In the genomic region with DNA sequence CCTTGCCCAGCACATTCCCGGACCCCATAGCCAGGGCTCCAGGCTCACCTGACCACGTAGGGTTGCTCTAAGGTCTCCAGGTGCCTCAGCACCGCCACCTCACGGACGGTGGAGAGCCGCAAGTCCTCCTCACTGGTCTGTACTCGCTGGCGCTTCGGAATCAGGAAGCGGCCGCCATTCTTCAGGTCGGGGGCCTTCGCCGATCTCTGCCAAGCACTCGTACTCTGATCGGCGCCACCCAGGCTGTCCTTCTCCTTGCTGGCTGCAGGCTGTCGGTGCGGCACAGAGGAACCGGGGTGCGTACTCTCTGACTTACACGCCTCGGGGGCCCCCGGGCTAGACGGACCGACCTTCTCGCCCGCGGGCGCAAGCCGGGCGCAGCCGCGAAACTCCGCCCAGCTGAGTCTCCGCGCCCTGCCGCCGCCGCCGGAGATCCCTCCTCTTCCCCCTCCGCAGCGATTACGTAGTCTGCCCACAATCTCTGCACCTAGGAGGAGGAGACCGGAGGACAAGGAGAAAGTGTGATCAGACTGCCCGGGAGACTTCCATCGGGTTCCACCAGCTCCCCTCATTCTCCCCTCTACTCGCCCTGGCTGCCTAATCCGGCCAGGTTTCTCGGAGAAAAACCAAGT, we compare ENCODE assay signal across 8 mouse cellular contexts. TPM values are rescaled to one million over a fixed set of nuclear protein-coding genes. Genes with fewer than 3 reads are reported as not detected.
A peak's percentile ranks its signal among the peaks of the same experiment; 100 is the strongest.
DNase-seq lines count a peak whose midpoint lies in the region; ATAC-seq and TF ChIP-seq lines count a peak whose summit lies in the region.

No protein-coding gene starts in this region.

- WGBS in forebrain, embryonic 13.5 days = 0% methylated on average over 48 of the region's 50 CpGs
- WGBS in hindbrain, embryonic 10.5 days = under 1% methylated on average over 50 of the region's 50 CpGs
- under 1% methylated on average over 48 of the region's 50 CpGs for WGBS in limb, embryonic 12.5 days
- WGBS in midbrain, embryonic 12.5 days = under 1% methylated on average over 48 of the region's 50 CpGs

- H3K4me2 ChIP-seq in forebrain, embryonic 13.5 days = peak overlapping the region; percentile 85
- peak overlapping the region; percentile 94 for H3K4me2 ChIP-seq in limb, embryonic 12.5 days
- peak overlapping the region; percentile 88 for H3K4me2 ChIP-seq in midbrain, embryonic 12.5 days (replicated peaks)

- H3K36me3 ChIP-seq in E14TG2a.4 (ENCODE audit: insufficient read depth, low read length) = no peaks in the 10 kb centered on the region
- no peaks in the 10 kb centered on the region for H3K36me3 ChIP-seq in forebrain, embryonic 13.5 days (ENCODE audit: poor library complexity, severe bottlenecking)
- H3K36me3 ChIP-seq in hindbrain, embryonic 10.5 days = peaks cover 10% of the 10 kb centered on the region
- H3K36me3 ChIP-seq in limb, embryonic 12.5 days = no peaks in the 10 kb centered on the region
- H3K36me3 ChIP-seq in midbrain, embryonic 12.5 days = no peaks in the 10 kb centered on the region

- H3K27ac ChIP-seq in forebrain, embryonic 13.5 days = 0 out of 2 replicates have a peak overlapping the region, but pooled peaks have one; percentile 31
- peak overlapping the region; percentile 93 for H3K27ac ChIP-seq in hindbrain, embryonic 10.5 days
- H3K27ac ChIP-seq in limb, embryonic 12.5 days = peak overlapping the region; percentile 70; the same call in 1 of the 2 replicates
- H3K27ac ChIP-seq in midbrain, embryonic 12.5 days (replicated peaks) = peak overlapping the region; percentile 64

- peak overlapping the region; percentile 82 for H3K4me3 ChIP-seq in E14TG2a.4 (replicated peaks; ENCODE audit: low read length)
- H3K4me3 ChIP-seq in forebrain, embryonic 13.5 days = peak overlapping the region; percentile 58
- peak overlapping the region; percentile 75 for H3K4me3 ChIP-seq in hindbrain, embryonic 10.5 days
- H3K4me3 ChIP-seq in limb, embryonic 12.5 days (replicated peaks) = peak overlapping the region; percentile 69
- peak overlapping the region; percentile 68 for H3K4me3 ChIP-seq in midbrain, embryonic 12.5 days

- peak; percentile 87 to 91 for DNase-seq in adrenal gland, postnatal 36 days
- DNase-seq in hindbrain, embryonic 10.5 days (ENCODE audit: low spot score) = peak; percentile 86
- DNase-seq in spleen, postnatal 4 days (ENCODE audit: low spot score in 2 of 2) = peak; percentile 67 to 85
- no peak for DNase-seq in MN1 (ENCODE audit: low spot score)

- H3K27me3 ChIP-seq in E14TG2a.4 (ENCODE audit: insufficient read depth, low read length) = peaks cover 8% of the 10 kb centered on the region
- peaks cover 40% of the 10 kb centered on the region for H3K27me3 ChIP-seq in forebrain, embryonic 13.5 days
- H3K27me3 ChIP-seq in hindbrain, embryonic 10.5 days (ENCODE audit: insufficient read depth, poor library complexity, severe bottlenecking) = peaks cover 45% of the 10 kb centered on the region
- H3K27me3 ChIP-seq in limb, embryonic 12.5 days = peaks cover 34% of the 10 kb centered on the region
- peaks cover 36% of the 10 kb centered on the region for H3K27me3 ChIP-seq in midbrain, embryonic 12.5 days

- H3K9me3 ChIP-seq in E14TG2a.4 (ENCODE audit: low read length) = peaks cover 10% of the 10 kb centered on the region
- no peaks in the 10 kb centered on the region for H3K9me3 ChIP-seq in forebrain, embryonic 13.5 days (replicated peaks)
- H3K9me3 ChIP-seq in hindbrain, embryonic 10.5 days = no peaks in the 10 kb centered on the region
- H3K9me3 ChIP-seq in limb, embryonic 12.5 days = no peaks in the 10 kb centered on the region
- no peaks in the 10 kb centered on the region for H3K9me3 ChIP-seq in midbrain, embryonic 12.5 days

- peak overlapping the region; percentile 71 for H3K9ac ChIP-seq in forebrain, embryonic 13.5 days
- peak overlapping the region; percentile 77 for H3K9ac ChIP-seq in limb, embryonic 12.5 days (replicated peaks)
- H3K9ac ChIP-seq in midbrain, embryonic 12.5 days (replicated peaks) = peak overlapping the region; percentile 75

- ATAC-seq in forebrain, embryonic 13.5 days = peak; percentile 83
- peak; percentile 88 for ATAC-seq in limb, embryonic 12.5 days (ENCODE audit: insufficient number of reproducible peaks, insufficient read depth, low FRiP score, low TSS enrichment, low read depth)
- ATAC-seq in midbrain, embryonic 12.5 days (ENCODE audit: low FRiP score, low read depth) = peak; percentile 84

- TF ChIP-seq CTCF in E14TG2a.4 (conservative IDR thresholded peaks at IDR 0.05; ENCODE audit: low read length) = no peak

- peaks cover 9% of the 10 kb centered on the region for H3K4me1 ChIP-seq in E14TG2a.4 (replicated peaks; ENCODE audit: low read depth, low read length)
- peaks cover 28% of the 10 kb centered on the region for H3K4me1 ChIP-seq in forebrain, embryonic 13.5 days
- H3K4me1 ChIP-seq in hindbrain, embryonic 10.5 days (replicated peaks) = peaks cover 29% of the 10 kb centered on the region
- H3K4me1 ChIP-seq in limb, embryonic 12.5 days (replicated peaks) = peaks cover 21% of the 10 kb centered on the region
- H3K4me1 ChIP-seq in midbrain, embryonic 12.5 days = peaks cover 21% of the 10 kb centered on the region

RNA-seq across cellular contexts. Expression of a gene that starts 0.5 kb away (rescaled TPM):
- total RNA-seq in adrenal gland, postnatal 36 days (2021) = 10 to 100 TPM; 11.2 to 12.8 TPM
- 8.9 and 10.3 TPM in 2 replicates for polyA plus RNA-seq in forebrain, embryonic 13.5 days (2015; fragmentation: Nextera tagmentation; extraction: Ambion mirVana)
- polyA plus RNA-seq in hindbrain, embryonic 10.5 days (2016; fragmentation: Nextera tagmentation; extraction: Ambion mirVana) = 21.4 and 28.9 TPM in 2 replicates
- polyA plus RNA-seq in limb, embryonic 12.5 days (2016; fragmentation: Nextera tagmentation; extraction: Ambion mirVana) = 18.6 and 22.9 TPM in 2 replicates
- polyA plus RNA-seq in midbrain, embryonic 12.5 days (2016; fragmentation: Nextera tagmentation; extraction: Ambion mirVana) = 18.2 and 24.7 TPM in 2 replicates

RNA-seq across cellular contexts. Expression of a gene that starts 9.8 kb away (rescaled TPM):
- 1 to 10 TPM in 1 of 2 experiments, under 1 TPM in 1; 0.46 to 1.9 TPM for total RNA-seq in adrenal gland, postnatal 36 days (2021)
- polyA plus RNA-seq in forebrain, embryonic 13.5 days (2015; fragmentation: Nextera tagmentation; extraction: Ambion mirVana) = 2.5 and 2.8 TPM in 2 replicates
- polyA plus RNA-seq in hindbrain, embryonic 10.5 days (2016; fragmentation: Nextera tagmentation; extraction: Ambion mirVana) = 15.1 and 20.0 TPM in 2 replicates
- 14.1 and 14.5 TPM in 2 replicates for polyA plus RNA-seq in limb, embryonic 12.5 days (2016; fragmentation: Nextera tagmentation; extraction: Ambion mirVana)
- polyA plus RNA-seq in midbrain, embryonic 12.5 days (2016; fragmentation: Nextera tagmentation; extraction: Ambion mirVana) = 8.5 and 10.3 TPM in 2 replicates

RNA-seq across cellular contexts. Expression of a gene that starts 9.8 kb away (rescaled TPM):
- under 1 TPM in 1 of 2 experiments, not detected in 1; 0.46 TPM for total RNA-seq in adrenal gland, postnatal 36 days (2021)
- polyA plus RNA-seq in forebrain, embryonic 13.5 days (2015; fragmentation: Nextera tagmentation; extraction: Ambion mirVana) = 0.61 and 0.81 TPM in 2 replicates
- polyA plus RNA-seq in hindbrain, embryonic 10.5 days (2016; fragmentation: Nextera tagmentation; extraction: Ambion mirVana) = 1.6 and 1.9 TPM in 2 replicates
- 0.22 and 0.49 TPM in 2 replicates for polyA plus RNA-seq in limb, embryonic 12.5 days (2016; fragmentation: Nextera tagmentation; extraction: Ambion mirVana)
- 1.7 and 1.9 TPM in 2 replicates for polyA plus RNA-seq in midbrain, embryonic 12.5 days (2016; fragmentation: Nextera tagmentation; extraction: Ambion mirVana)

Comparison
In these comparisons a context has a peak if more than half of its experiments do, and no peak if none do; other contexts are left out.
1. H3K27ac ChIP-seq: peak in every context shown above with its lines; median percentile 93 in hindbrain, embryonic 10.5 days; 70 in limb, embryonic 12.5 days; 64 in midbrain, embryonic 12.5 days; 31 in forebrain, embryonic 13.5 days.